Mouse (Mus musculus) cerebellum, adult 2 months (tissue): Measurements from ENCODE around the gene Tdrd5.

ENCODE experiments used
- CTCF ChIP-seq: fragments of 200-500 bp; IDR thresholded peaks from 2 replicates; pipeline ENCODE4 v1.5.1; 2011; ENCODE audit warnings: low read depth, mild to moderate bottlenecking, control low read depth, low read length, moderate library complexity, borderline replicate concordance; ENCODE audit not compliant: insufficient read depth
- POLR2A ChIP-seq: fragments of 200-500 bp; IDR thresholded peaks from 2 replicates; pipeline ENCODE4 v1.6.1; 2011; ENCODE audit warnings: low read length, control low read depth, borderline replicate concordance; ENCODE audit not compliant: insufficient read depth

DNA sequence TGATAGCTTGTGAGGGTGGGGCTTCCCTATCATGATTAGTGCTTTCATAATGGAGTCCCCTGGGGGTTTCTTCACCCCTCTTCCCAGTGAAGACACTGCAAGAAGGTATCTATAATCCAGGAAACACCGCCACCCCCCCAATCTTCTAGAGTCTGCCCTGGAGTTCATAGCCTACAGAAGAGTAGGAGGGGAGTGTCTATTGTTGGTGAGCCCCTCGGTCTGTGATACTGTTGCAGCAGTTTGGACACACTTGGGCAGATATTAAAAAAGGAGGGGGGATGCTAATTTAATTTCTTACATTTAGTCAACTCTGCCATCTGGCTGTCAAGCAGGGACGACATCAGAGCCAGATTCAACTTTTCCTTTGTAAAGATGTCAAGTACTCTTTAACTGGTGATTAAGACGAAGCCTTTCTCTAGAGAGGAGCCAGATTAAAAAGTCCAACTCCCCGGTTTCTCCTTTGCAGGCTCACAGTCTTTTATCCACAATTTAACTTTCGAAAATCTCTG, 91.6 kb downstream of the Tdrd5 start:
- TF ChIP-seq CTCF (no peak), POLR2A (no peak)
